Mouse (Mus musculus) embryonic facial prominence, embryonic 11.5 days (tissue): ENCODE data around the gene Slamf8. TPM values are rescaled to one million over a fixed set of nuclear protein-coding genes. Genes with fewer than 3 reads are reported as not detected.

ENCODE experiments used
- ATAC-seq: fragments of 200-750 bp; cut with Nextera tagmentation; replicated peaks from 2 replicates; pipeline ENCODE4 v1.8.0; 2017; ENCODE audit warnings: low read depth; ENCODE audit not compliant: insufficient number of reproducible peaks, low FRiP score, low TSS enrichment
- DNase-seq: peaks from one replicate; pipeline ENCODE4 v3.0.0-alpha.2; 2015; ENCODE audit warnings: low spot score
- H3K27ac ChIP-seq: fragments of 300-500 bp; sonication (generic); replicated peaks from 2 replicates; pipeline ENCODE4 v1.5.1; 2014; ENCODE audit warnings: mild to moderate bottlenecking, low read depth, low read length, control low read depth
- H3K27me3 ChIP-seq: fragments of 300-500 bp; sonication (generic); 2 replicates; pipeline ENCODE4 v1.6.1; 2014; ENCODE audit warnings: mild to moderate bottlenecking, low read length, moderate library complexity, mixed read lengths; ENCODE audit not compliant: control insufficient read depth, insufficient read depth
- H3K36me3 ChIP-seq: fragments of 300-500 bp; sonication (generic); replicated peaks from 2 replicates; pipeline ENCODE4 v1.6.1; 2014; ENCODE audit warnings: low read depth, mild to moderate bottlenecking, low read length, moderate library complexity, mixed read lengths; ENCODE audit not compliant: control insufficient read depth, insufficient read depth
- H3K4me1 ChIP-seq: fragments of 300-500 bp; sonication (generic); 2 replicates; pipeline ENCODE4 v1.6.1; 2014; ENCODE audit warnings: low read length, mixed read lengths; ENCODE audit not compliant: control insufficient read depth, insufficient read depth
- H3K4me2 ChIP-seq: fragments of 300-500 bp; sonication (generic); 2 replicates; pipeline ENCODE4 v1.6.1; 2014; ENCODE audit warnings: low read depth, mild to moderate bottlenecking, control low read depth, low read length, moderate library complexity
- H3K4me3 ChIP-seq: fragments of 300-500 bp; sonication (generic); 2 replicates; pipeline ENCODE4 v1.5.1; 2014; ENCODE audit warnings: low read depth, low read length, control low read depth
- H3K9ac ChIP-seq: fragments of 300-500 bp; sonication (generic); replicated peaks from 2 replicates; pipeline ENCODE4 v1.6.1; 2014; ENCODE audit warnings: mild to moderate bottlenecking, control low read depth, low read length
- H3K9me3 ChIP-seq: fragments of 300-500 bp; sonication (generic); replicated peaks from 2 replicates; pipeline ENCODE4 v1.6.1; 2016; ENCODE audit warnings: mild to moderate bottlenecking, low read length, inconsistent platforms, mixed read lengths; ENCODE audit not compliant: control insufficient read depth
- WGBS: fragments of 180-500 bp; shearing (Covaris S2); extraction: QIAGEN DNeasy Blood & Tissue Kit; methylation state at CpG from one replicate; pipeline ENCODE4 v1.1.7; 2014; 5-methylcytosine and 5-hydroxymethylcytosine counted together
- polyA plus RNA-seq: library from polyadenylated mRNA; unstranded; fragments of >200 nt; fragmentation: Nextera tagmentation; extraction: Ambion mirVana; gene quantifications from 2 replicates; pipeline ENCODE4 v1.2.1, GENCODE M21; 2014

Gene Slamf8
- polyA plus RNA-seq, 1 experiment from 2014 or later: not detected

- DNase-seq (peak; percentile 73), ATAC-seq (no peak)
- Histone ChIP-seq H3K27me3 (no peaks in the 10 kb centered on the region), H3K4me3 (no peak overlapping the region), H3K9me3 (no peaks in the 10 kb centered on the region), H3K36me3 (no peaks in the 10 kb centered on the region), H3K4me1 (no peaks in the 10 kb centered on the region), H3K4me2 (no peak overlapping the region), H3K9ac (no peak overlapping the region), H3K27ac (no peak overlapping the region)
- WGBS: 33% methylated on average over 7 of the region's 7 CpGs
These were observed 39.5 kb upstream of the Slamf8 start for GRCm38 (mm10) chr1:172629831-172630230.

GRCm38 (mm10) chr1:172626306-172626705, 35.9 kb upstream of the Slamf8 start:
- no peaks in the 10 kb centered on the region for H3K36me3 ChIP-seq
- 93% methylated on average over 3 of the region's 3 CpGs for whole genome bisulfite sequencing

GRCm38 (mm10) chr1:172624081-172624480, 33.7 kb upstream of the Slamf8 start:
- no peak overlapping the region for H3K4me2 ChIP-seq

More at GRCm38 (mm10) chr1:172626306-172626705, 35.9 kb upstream of the Slamf8 start:
- ATAC-seq: no peak
- Histone ChIP-seq H3K27ac (no peak overlapping the region), H3K4me2 (no peak overlapping the region), H3K4me1 (no peaks in the 10 kb centered on the region), H3K27me3 (no peaks in the 10 kb centered on the region), H3K9me3 (no peaks in the 10 kb centered on the region), H3K4me3 (no peak overlapping the region), H3K9ac (no peak overlapping the region)
- no peak for DNase-seq

GRCm38 (mm10) chr1:172623599-172623998, 33.2 kb upstream of the Slamf8 start:
- Histone ChIP-seq H3K36me3 (no peaks in the 10 kb centered on the region), H3K9me3 (no peaks in the 10 kb centered on the region), H3K9ac (no peak overlapping the region), H3K27me3 (no peaks in the 10 kb centered on the region), H3K4me3 (no peak overlapping the region), H3K4me1 (no peaks in the 10 kb centered on the region), H3K4me2 (no peak overlapping the region), H3K27ac (no peak overlapping the region)
- ATAC-seq: no peak
- no peak for DNase-seq
- WGBS: 60% methylated on average over 5 of the region's 5 CpGs

More at GRCm38 (mm10) chr1:172624081-172624480, 33.7 kb upstream of the Slamf8 start:
- Histone ChIP-seq H3K36me3 (no peaks in the 10 kb centered on the region), H3K4me3 (no peak overlapping the region), H3K4me1 (no peaks in the 10 kb centered on the region), H3K9me3 (no peaks in the 10 kb centered on the region), H3K9ac (no peak overlapping the region), H3K27me3 (no peaks in the 10 kb centered on the region), H3K27ac (no peak overlapping the region)
- DNase-seq (no peak), ATAC-seq (no peak)
- WGBS: 86% methylated on average over 3 of the region's 3 CpGs

- ATAC-seq (no peak), DNase-seq (peak; percentile 71)
- Histone ChIP-seq H3K4me3 (no peak overlapping the region), H3K27ac (no peak overlapping the region), H3K4me2 (no peak overlapping the region), H3K27me3 (no peaks in the 10 kb centered on the region), H3K36me3 (no peaks in the 10 kb centered on the region), H3K4me1 (0 out of 2 replicates have a peak, but pooled peaks cover 3% of the 10 kb centered on the region), H3K9me3 (no peaks in the 10 kb centered on the region), H3K9ac (no peak overlapping the region)
- 17% methylated on average over 7 of the region's 7 CpGs for WGBS
These were observed 28.9 kb upstream of the Slamf8 start for GRCm38 (mm10) chr1:172619235-172619634.

- DNase-seq (peak; percentile 86), ATAC-seq (peak; percentile 72)
- Histone ChIP-seq H3K4me2 (no peak overlapping the region), H3K27ac (no peak overlapping the region), H3K36me3 (no peaks in the 10 kb centered on the region), H3K9ac (no peak overlapping the region), H3K9me3 (no peaks in the 10 kb centered on the region), H3K4me1 (0 out of 2 replicates have a peak, but pooled peaks cover 3% of the 10 kb centered on the region), H3K4me3 (no peak overlapping the region), H3K27me3 (no peaks in the 10 kb centered on the region)
- 21% methylated on average over 4 of the region's 4 CpGs for WGBS
These were observed 27.8 kb upstream of the Slamf8 start for GRCm38 (mm10) chr1:172618141-172618540.

- peak; percentile 31 for DNase-seq
These were observed 27.2 kb upstream of the Slamf8 start for GRCm38 (mm10) chr1:172617365-172618076.

More at GRCm38 (mm10) chr1:172617365-172618076, 27.2 kb upstream of the Slamf8 start:
- no peaks in the 10 kb centered on the region for H3K36me3 ChIP-seq
- ATAC-seq: peak; percentile 25; the same call in 1 of the 2 replicates
- H3K9me3 ChIP-seq: no peaks in the 10 kb centered on the region
- H3K4me2 ChIP-seq: peak overlapping the region; percentile 53
- 26% methylated on average over 14 of the region's 14 CpGs for WGBS
- H3K27ac ChIP-seq: 0 out of 2 replicates have a peak overlapping the region, but pooled peaks have one; percentile 28
- 0 out of 2 replicates have a peak, but pooled peaks cover 3% of the 10 kb centered on the region for H3K4me1 ChIP-seq
- H3K9ac ChIP-seq: peak overlapping the region; percentile 37; the same call in 1 of the 2 replicates
- H3K4me3 ChIP-seq: no peak overlapping the region
- no peaks in the 10 kb centered on the region for H3K27me3 ChIP-seq
